Mouse (Mus musculus) thymus, postnatal 0 days (tissue): Measurements from ENCODE around the gene Alox15. TPM values are rescaled to one million over a fixed set of nuclear protein-coding genes. Genes with fewer than 3 reads are reported as not detected.

Experiments used
- DNase-seq: peaks from one replicate; pipeline ENCODE4 v3.0.0-alpha.2; 2015; ENCODE audit warnings: low spot score
- polyA plus RNA-seq: library from polyadenylated mRNA; unstranded; fragments of >200 nt; fragmentation: Nextera tagmentation; extraction: Ambion mirVana; gene quantifications from 2 replicates; pipeline ENCODE4 v1.2.1, GENCODE M21; 2015

The Alox15 gene
- polyA plus RNA-seq, 1 experiment from 2014 or later, result 5.9 TPM

DNA sequence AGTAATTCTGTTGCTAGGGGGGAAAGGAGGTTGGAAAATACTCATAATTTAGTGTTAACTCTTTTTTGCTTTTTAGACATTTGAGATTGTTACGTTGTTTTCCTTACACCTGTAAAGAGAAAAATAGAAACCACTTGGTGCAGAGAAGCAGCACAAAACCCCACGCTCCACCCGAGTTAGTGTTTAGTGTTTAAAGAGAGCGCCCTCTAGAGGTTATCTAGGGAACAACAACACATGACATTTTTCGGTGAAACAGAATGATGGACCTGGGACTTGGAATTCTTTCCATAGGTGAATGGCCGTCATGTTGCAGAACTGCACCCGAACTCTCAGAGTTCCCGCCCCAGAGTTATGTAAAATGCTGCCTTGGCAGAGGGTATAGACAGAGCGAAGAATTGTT is 42.5 kb downstream of the Alox15 start:
- peak; percentile 76 for DNase-seq

DNA sequence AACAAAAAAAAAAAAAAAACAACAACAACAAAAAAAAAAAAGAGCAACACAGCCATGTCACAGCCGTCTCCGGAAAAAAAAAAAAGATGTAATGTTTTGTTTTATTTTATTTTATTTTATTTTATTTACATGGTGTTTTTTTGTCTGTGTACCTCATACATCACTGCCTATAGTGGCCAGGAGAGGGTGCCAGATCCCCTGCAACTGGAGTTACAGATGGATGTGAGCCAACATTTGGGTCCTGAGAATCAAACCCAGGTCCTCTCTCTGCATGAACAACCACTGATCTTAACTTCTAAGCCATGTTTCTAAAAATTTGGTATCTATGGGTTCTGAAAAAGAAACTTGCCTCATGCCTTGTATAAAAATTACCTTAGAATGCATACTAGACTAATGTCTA is 43.5 kb downstream of the Alox15 start:
- peak; percentile 32 for DNase-seq

DNA sequence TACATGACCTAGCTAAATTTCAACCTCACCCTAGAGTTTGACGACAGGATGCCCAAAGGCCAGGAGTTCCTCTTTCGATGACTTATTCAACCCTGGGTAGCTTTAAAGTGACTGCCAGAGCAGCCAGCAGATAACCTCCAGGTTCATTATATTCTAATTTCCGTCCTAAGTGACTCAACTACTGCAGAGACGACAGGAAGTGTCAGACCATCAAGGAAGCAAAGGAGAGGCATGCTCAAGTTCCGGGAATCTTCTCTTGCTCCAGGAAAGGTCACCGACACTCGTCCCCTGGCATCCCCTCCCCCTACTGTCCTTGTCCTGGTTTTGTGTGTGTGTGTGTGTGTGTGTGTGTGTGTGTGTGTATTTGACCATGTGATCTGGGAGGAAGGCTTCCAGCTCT is 45.7 kb downstream of the Alox15 start:
- no peak for DNase-seq

DNA sequence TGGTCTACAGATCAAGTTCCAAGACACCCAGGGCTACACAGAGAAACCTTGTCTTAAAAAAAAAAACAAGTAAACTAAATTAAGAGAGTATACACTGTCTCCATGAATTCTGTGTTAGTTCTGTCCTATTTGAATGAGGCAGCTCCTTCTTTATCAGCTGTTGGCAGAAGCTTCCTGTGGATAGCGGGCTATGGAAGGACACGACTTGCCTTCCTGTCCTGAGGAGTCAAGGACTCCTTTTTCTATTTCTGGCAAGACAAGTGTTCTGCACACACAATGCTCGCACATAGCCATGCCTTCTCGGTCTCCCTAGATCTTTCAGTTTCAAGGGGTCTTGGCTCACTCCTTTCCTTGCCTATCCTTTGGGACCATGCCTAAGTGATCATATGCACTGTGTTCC is 49.5 kb downstream of the Alox15 start:
- no peak for DNase-seq

DNA sequence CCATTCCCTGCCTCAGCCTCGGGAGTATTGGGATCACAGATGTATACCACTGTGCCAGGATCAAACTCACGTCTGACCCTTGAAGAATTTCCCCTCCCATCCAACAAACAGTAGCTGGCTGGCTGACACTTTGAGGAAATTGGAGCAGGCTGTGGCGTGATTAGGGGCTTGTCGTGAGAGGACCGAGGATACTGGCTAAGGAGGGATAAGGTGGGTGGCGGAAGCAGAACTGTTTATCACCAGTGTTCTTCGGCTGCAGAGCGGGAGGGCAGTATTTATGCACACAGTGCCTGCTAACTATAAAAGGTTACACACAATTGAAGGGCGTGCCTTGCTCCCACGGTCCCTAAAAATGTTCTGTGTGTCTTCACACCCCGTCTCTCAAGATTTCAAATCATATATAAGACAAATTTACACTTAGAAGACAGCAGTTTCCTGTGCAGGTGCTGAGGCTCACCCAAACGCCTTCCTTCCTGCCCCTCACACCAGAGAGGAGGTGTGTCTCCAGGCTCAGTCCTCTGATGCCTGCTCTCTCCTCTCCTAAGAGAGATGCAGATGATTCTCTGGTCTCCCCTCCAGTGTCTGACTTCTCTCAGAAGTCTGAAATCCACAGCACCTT is 53.9 kb downstream of the Alox15 start:
- DNase-seq, result peak; percentile 87

DNA sequence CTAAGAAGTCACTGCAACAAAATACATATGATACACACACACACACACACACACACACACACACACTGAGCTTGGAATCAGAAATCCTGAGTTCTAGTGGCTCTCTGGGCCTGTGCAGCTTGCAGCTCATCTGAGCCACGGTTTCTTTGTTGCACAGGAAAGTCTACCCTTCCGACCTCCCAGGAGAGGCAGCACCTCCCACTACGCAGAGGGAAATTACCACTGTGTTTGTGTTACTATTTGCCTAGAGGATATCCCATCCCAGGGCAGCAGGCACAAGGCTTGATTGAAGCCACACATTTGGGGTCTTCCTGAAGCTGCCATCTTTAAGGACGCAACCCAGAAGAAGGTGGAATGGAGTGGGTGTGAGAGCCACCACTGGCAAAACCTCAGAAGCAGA is 54.4 kb downstream of the Alox15 start:
- peak; percentile 56 for DNase-seq

Other genes with a start within 250 kb of the Alox15 start
- 5.3 and 6.0 TPM in 2 replicates for gene Mgl2, start 221.7 kb downstream of the Alox15 start, polyA plus RNA-seq
- gene Clec10a, start 195.8 kb downstream of the Alox15 start, polyA plus RNA-seq, result 3.6 and 3.7 TPM in 2 replicates
- 1.2 and 1.9 TPM in 2 replicates for gene Slc16a11, start 139.3 kb downstream of the Alox15 start, polyA plus RNA-seq
- gene Slc16a13, start 131.0 kb downstream of the Alox15 start, polyA plus RNA-seq, result 2.3 and 2.4 TPM in 2 replicates
- gene Bcl6b, start 122.2 kb downstream of the Alox15 start, polyA plus RNA-seq, result 1.9 and 2.2 TPM in 2 replicates
- 174 and 191 TPM in 2 replicates for gene 0610010K14Rik, start 114.1 kb downstream of the Alox15 start, polyA plus RNA-seq
- 13.0 and 13.9 TPM in 2 replicates for gene Gm21988, start 112.2 kb downstream of the Alox15 start, polyA plus RNA-seq
- gene Rnasek, start 112.2 kb downstream of the Alox15 start, polyA plus RNA-seq, result 355 and 365 TPM in 2 replicates
- 0.54 and 0.61 TPM in 2 replicates for gene Alox12, start 96.7 kb downstream of the Alox15 start, polyA plus RNA-seq
- 30.8 and 37.8 TPM in 2 replicates for gene Alox12e, start 29.4 kb downstream of the Alox15 start, polyA plus RNA-seq
- gene Pelp1, start 58.0 kb upstream of the Alox15 start, polyA plus RNA-seq, result 17.0 and 18.4 TPM in 2 replicates
- gene Arrb2, start 80.6 kb upstream of the Alox15 start, polyA plus RNA-seq, result 38.8 and 38.9 TPM in 2 replicates
- gene Med11, start 99.9 kb upstream of the Alox15 start, polyA plus RNA-seq, result 47.5 and 47.6 TPM in 2 replicates
- gene Zmynd15, start 107.4 kb upstream of the Alox15 start, polyA plus RNA-seq, result 4.8 and 5.1 TPM in 2 replicates
- gene Cxcl16, start 108.0 kb upstream of the Alox15 start, polyA plus RNA-seq, result 34.2 and 35.1 TPM in 2 replicates
- 8.9 and 9.3 TPM in 2 replicates for gene Tm4sf5, start 153.2 kb upstream of the Alox15 start, polyA plus RNA-seq
- gene Vmo1, start 162.6 kb upstream of the Alox15 start, polyA plus RNA-seq, result 11.6 and 13.7 TPM in 2 replicates
- 0.31 TPM in 1 of 2 replicates, not detected in the other for gene Gltpd2, start 167.2 kb upstream of the Alox15 start, polyA plus RNA-seq
- gene Psmb6, start 173.3 kb upstream of the Alox15 start, polyA plus RNA-seq, result 741 and 749 TPM in 2 replicates
- not detected in 2 replicates for gene Gm40193, start 180.9 kb upstream of the Alox15 start, polyA plus RNA-seq
- 2.0 and 2.7 TPM in 2 replicates for gene Pld2, start 188.0 kb upstream of the Alox15 start, polyA plus RNA-seq
- gene Mink1, start 210.8 kb upstream of the Alox15 start, polyA plus RNA-seq, result 6.3 and 6.6 TPM in 2 replicates